Mouse (Mus musculus) forebrain, postnatal 0 days (tissue): Measurements from ENCODE around the gene Smok2a. TPM values are rescaled to one million over a fixed set of nuclear protein-coding genes. Genes with fewer than 3 reads are reported as not detected.
"Not testable (repeated sequence)": the region's sequence is repeated elsewhere in the genome, so short reads cannot be mapped to it uniquely, and the experiment has no call there.

Experiments
- ATAC-seq: fragments of 200-750 bp; cut with Nextera tagmentation; 2 replicates; pipeline ENCODE4 v1.8.0; 2017; ENCODE audit warnings: mild to moderate bottlenecking, moderate library complexity
- DNase-seq: peaks from one replicate; pipeline ENCODE4 v3.0.0-alpha.2; 2015
- H3K27ac ChIP-seq: fragments of 300-500 bp; sonication (generic); 2 replicates; pipeline ENCODE4 v1.5.1; 2014; ENCODE audit warnings: low read depth, mild to moderate bottlenecking, antibody characterized with exemption, low read length, moderate library complexity, mixed read lengths
- H3K27me3 ChIP-seq: fragments of 300-500 bp; sonication (generic); 2 replicates; pipeline ENCODE4 v1.6.1; 2014; ENCODE audit warnings: mild to moderate bottlenecking, low read length, mixed read lengths; ENCODE audit not compliant: insufficient read depth
- H3K36me3 ChIP-seq: fragments of 300-500 bp; sonication (generic); 2 replicates; pipeline ENCODE4 v1.6.1; 2014; ENCODE audit warnings: mild to moderate bottlenecking, moderate library complexity; ENCODE audit not compliant: insufficient read depth
- H3K4me1 ChIP-seq: fragments of 300-500 bp; sonication (generic); 2 replicates; pipeline ENCODE4 v1.6.1; 2014; ENCODE audit warnings: antibody characterized with exemption; ENCODE audit not compliant: insufficient read depth
- H3K4me2 ChIP-seq: fragments of 300-500 bp; sonication (generic); 2 replicates; pipeline ENCODE4 v1.6.1; 2014; ENCODE audit warnings: low read depth, mild to moderate bottlenecking, moderate library complexity
- H3K4me3 ChIP-seq: fragments of 300-500 bp; sonication (generic); 2 replicates; pipeline ENCODE4 v1.5.1; 2014; ENCODE audit warnings: low read depth, low read length, mixed read lengths
- H3K9ac ChIP-seq: fragments of 300-500 bp; sonication (generic); 2 replicates; pipeline ENCODE4 v1.6.1; 2014; ENCODE audit warnings: mild to moderate bottlenecking
- H3K9me3 ChIP-seq: fragments of 300-500 bp; sonication (generic); 2 replicates; pipeline ENCODE4 v1.6.1; 2016; ENCODE audit warnings: low read length
- CTCF ChIP-seq: sonication (generic); IDR thresholded peaks from 2 replicates; pipeline ENCODE4 v1.5.1; 2016; ENCODE audit warnings: antibody characterized with exemption, control low read depth, low read depth
- WGBS: fragments of 180-500 bp; shearing (Covaris S2); extraction: QIAGEN DNeasy Blood & Tissue Kit; methylation state at CpG from one replicate; pipeline ENCODE4 v1.1.7; 2014; 5-methylcytosine and 5-hydroxymethylcytosine counted together
- polyA plus RNA-seq: library from polyadenylated mRNA; unstranded; fragments of >200 nt; fragmentation: Nextera tagmentation; extraction: Ambion mirVana; gene quantifications from 2 replicates; pipeline ENCODE4 v1.2.1, GENCODE M21; 2015
- total RNA-seq: library from RNA; depleted of rRNA; stranded (reverse); fragments of >200 nt; gene quantifications from 2 replicates; pipeline ENCODE4 v1.2.3, GENCODE M21; 2014

Smok2a gene
- total and polyA plus RNA-seq, 2 experiments from 2014 or later: not detected

DNA sequence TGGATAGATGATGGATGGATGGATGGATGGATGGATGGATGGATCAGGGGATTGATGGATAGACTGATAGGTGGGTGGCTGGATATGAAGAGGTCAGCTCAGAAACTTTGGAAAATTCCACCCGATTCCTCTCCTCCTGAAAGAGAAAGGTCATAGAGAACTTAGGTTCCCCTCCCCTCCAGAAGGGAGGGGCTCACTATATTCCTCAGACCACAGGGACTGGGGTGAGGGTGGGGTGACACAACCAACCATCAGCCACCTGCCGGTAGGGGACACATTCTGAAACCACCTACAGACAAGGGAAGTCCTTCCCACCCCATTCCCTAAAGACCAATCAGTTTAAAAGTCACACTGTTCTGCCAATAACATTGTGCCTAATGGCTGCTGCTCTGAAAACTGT lies 14.5 kb upstream of the Smok2a start:
- Histone ChIP-seq H3K4me3 (no peak overlapping the region), H3K4me2 (no peak overlapping the region), H3K9ac (no peak overlapping the region), H3K27me3 (no peaks in the 10 kb centered on the region), H3K4me1 (no peaks in the 10 kb centered on the region), H3K9me3 (peaks cover 27% of the 10 kb centered on the region), H3K36me3 (no peaks in the 10 kb centered on the region), H3K27ac (no peak overlapping the region)
- 93% methylated on average over 2 of the region's 2 CpGs for WGBS
- DNase-seq: no peak
- TF ChIP-seq CTCF: no peak
- ATAC-seq: 0 out of 2 replicates have a peak, but pooled peaks have one; percentile 9

DNA sequence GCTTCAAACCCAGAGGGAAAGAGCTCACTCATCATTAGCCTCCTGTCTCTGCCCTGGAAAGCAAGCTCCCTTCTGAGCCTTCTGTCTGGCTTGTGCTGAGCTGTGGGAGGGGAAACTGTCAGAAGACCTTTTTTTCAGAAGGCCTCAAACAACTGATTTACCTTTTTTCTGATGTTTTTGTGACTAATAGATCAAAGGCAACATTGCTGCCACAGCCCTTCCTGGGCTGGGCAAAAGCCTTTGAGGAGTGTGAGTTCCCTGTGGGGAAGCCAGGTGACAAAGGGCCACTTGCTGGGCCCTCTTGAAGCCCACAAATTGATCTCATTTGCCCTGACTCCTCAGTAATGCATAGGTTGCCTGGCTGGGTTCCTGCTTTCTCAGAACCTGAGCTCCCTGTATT lies 12.5 kb upstream of the Smok2a start:
- not testable (repeated sequence) for DNase-seq, H3K4me1 ChIP-seq, H3K4me2 ChIP-seq, H3K4me3 ChIP-seq, H3K27me3 ChIP-seq, ATAC-seq, H3K9ac ChIP-seq, H3K27ac ChIP-seq, H3K36me3 ChIP-seq
- H3K9me3 ChIP-seq: peaks cover 43% of the 10 kb centered on the region

DNA sequence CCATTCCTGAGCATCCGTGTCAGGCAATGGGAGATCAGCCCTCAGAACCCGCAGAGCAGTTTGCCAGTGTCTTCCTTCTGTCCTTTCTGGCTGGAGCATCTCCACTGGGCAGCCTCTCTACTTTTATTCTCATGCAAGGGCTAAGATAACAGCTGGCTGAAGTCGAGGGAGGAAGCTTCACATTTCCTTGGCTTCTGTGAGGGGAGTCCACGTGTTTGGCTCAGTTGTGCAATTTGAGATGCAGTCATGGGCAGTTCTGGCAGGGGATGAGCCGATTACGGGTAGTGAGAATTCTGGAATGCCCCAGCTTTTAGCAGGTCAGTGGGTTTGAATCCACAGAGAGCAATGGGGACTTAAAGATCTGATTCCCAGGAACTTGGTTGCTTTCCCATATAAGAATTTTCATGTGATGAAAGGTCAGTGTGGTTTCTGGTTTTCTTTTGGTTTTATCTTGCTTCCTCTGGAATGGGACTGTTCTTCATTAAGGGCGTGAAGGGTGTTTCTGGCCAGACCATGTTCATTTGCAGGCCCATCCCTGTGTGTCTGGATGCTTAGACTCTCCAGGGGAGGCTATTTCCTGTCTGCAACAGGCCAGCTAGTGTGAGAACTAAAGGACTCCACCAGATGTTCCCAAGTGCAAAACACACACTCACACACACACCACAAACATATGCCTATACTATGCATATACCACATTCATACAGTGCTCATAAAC lies 8.7 kb upstream of the Smok2a start:
- H3K4me3 ChIP-seq: no peak overlapping the region
- H3K4me1 ChIP-seq: no peaks in the 10 kb centered on the region
- ATAC-seq (no peak), DNase-seq (no peak)
- no peak for TF ChIP-seq CTCF
- no peaks in the 10 kb centered on the region for H3K27me3 ChIP-seq
- peaks cover 72% of the 10 kb centered on the region for H3K9me3 ChIP-seq
- 74% methylated on average over 7 of the region's 7 CpGs for WGBS
- no peak overlapping the region for H3K27ac ChIP-seq
- H3K4me2 ChIP-seq: no peak overlapping the region
- H3K9ac ChIP-seq: no peak overlapping the region
- H3K36me3 ChIP-seq: no peaks in the 10 kb centered on the region

DNA sequence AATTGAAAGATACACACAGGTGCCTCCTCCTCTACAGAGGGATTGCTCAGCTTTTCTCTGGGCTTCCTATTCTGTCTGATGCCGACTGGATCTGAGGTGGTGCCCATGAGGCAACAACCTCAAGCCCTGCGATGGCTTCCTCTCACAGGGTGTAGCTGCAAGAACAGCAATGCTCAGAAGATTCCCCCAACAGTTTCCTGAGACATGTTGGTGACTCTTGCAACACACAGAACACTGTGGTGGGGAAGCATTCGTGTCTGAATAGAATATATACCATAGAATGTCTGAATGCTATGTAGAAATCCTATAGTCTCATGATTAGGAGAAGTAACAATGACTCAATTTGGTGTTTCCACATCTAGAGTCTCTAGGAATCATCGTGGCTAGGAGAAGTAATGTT lies 6.8 kb upstream of the Smok2a start:
- Histone ChIP-seq H3K36me3 (no peaks in the 10 kb centered on the region), H3K9me3 (peaks cover 84% of the 10 kb centered on the region), H3K4me2 (no peak overlapping the region), H3K4me1 (no peaks in the 10 kb centered on the region), H3K4me3 (no peak overlapping the region), H3K27ac (no peak overlapping the region), H3K9ac (no peak overlapping the region), H3K27me3 (no peaks in the 10 kb centered on the region)
- no peak for DNase-seq
- 61% methylated on average over 4 of the region's 4 CpGs for WGBS
- TF ChIP-seq CTCF: no peak
- ATAC-seq: no peak

DNA sequence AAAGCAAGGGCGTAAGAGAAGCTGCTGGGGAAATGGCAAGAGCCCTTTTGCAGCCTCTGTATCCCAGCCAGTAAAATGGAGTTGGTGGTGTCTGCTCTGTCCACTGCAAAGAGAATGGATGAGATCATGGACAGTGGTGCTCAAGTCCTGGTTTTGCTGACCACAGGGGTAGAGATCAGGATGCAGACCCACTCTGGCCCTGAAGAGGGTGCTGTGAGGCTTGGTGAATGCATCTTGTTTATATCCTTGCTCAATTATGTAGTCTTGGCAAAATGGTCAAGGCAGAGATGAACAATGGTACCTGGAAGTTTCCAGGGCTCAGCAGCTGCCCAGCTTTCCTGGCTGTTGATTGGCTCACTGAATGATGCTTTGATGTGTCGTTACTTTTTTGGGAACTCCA lies 5.4 kb upstream of the Smok2a start:
- H3K4me3 ChIP-seq: no peak overlapping the region
- H3K27me3 ChIP-seq: no peaks in the 10 kb centered on the region
- no peak overlapping the region for H3K27ac ChIP-seq
- ATAC-seq (no peak), DNase-seq (no peak)
- H3K4me1 ChIP-seq: no peaks in the 10 kb centered on the region
- no peak overlapping the region for H3K9ac ChIP-seq
- TF ChIP-seq CTCF: no peak
- 84% methylated on average over 2 of the region's 2 CpGs for WGBS
- H3K4me2 ChIP-seq: no peak overlapping the region
- H3K9me3 ChIP-seq: peaks cover 93% of the 10 kb centered on the region
- H3K36me3 ChIP-seq: no peaks in the 10 kb centered on the region

DNA sequence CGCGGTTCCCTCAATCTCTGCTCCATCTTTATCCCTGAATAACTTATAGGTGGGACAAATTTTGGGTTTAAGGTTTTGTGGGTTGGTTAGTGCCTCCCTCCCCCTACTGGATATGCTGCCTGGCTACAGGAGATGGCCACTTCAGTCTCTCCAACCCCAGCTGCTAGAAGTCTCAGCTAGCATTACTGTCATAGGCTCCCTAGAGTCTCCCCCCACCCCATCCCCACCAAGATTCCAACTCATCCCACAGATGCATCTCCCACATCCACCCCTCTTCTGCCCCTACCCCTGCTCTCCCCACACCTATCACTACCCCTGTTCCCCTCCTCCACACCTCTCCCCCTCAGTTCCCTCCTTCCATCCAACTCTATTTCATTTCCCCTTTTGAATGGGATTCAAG lies 933 bp downstream of the Smok2a start:
- not testable (repeated sequence) for H3K36me3 ChIP-seq, ATAC-seq, H3K27me3 ChIP-seq, H3K4me3 ChIP-seq, DNase-seq, H3K4me2 ChIP-seq, H3K4me1 ChIP-seq, H3K9ac ChIP-seq, H3K27ac ChIP-seq
- peaks cover 81% of the 10 kb centered on the region for H3K9me3 ChIP-seq
- WGBS: 91% methylated on average over 2 of the region's 2 CpGs

DNA sequence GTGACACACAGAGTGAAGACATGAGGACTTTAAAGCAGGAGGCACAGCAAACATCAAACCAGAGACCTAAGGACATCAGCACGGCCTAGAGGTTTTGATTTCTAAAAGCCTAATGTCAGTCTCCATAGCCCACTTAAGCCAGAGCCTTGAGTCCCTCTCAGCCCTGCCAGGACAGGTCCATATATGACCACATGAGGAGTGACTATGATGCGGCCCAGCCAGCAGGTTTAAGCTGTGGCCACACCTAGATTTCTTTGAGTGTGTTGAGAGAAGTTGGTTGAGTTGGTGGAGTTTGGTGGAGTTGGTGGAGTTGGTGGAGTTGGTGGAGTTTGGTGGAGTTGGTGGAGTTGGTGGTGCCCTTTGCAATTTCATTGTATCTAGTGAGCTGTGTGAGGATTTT lies 9.0 kb downstream of the Smok2a start, which contains the start of gene Smok2b:
TSS of gene Smok2b (plus strand) at position 301 of the 400 bp plus-strand sequence.
- H3K9ac ChIP-seq, H3K4me1 ChIP-seq, DNase-seq, H3K36me3 ChIP-seq, H3K27me3 ChIP-seq, H3K27ac ChIP-seq, H3K4me2 ChIP-seq, H3K4me3 ChIP-seq, ATAC-seq: not testable (repeated sequence)
- H3K9me3 ChIP-seq: peaks cover 70% of the 10 kb centered on the region
- 81% methylated on average over 2 of the region's 2 CpGs for WGBS

DNA sequence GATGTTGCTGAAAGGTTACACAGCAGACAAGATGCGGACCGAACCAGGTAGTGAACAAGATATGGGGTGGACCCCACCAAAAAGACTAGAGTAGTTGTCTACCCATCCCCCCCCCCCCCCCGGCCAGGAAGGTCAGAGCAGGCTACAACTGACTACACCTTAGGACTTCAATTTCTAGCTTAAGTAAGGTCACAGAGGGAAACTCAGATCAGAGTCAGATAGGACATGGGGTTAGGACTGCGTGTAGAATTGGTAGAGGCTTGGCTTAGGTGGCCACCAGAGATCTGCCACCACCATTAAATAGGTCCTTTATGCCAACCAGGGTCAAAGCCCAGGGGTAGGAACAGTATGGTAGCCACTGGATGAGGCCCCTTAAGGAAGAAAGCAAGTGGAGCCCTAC lies 18.5 kb downstream of the Smok2a start:
- ATAC-seq, H3K4me1 ChIP-seq, H3K27ac ChIP-seq, DNase-seq, H3K9ac ChIP-seq, H3K36me3 ChIP-seq, H3K4me2 ChIP-seq, H3K27me3 ChIP-seq, H3K4me3 ChIP-seq: not testable (repeated sequence)
- H3K9me3 ChIP-seq: peaks cover 32% of the 10 kb centered on the region
- WGBS: 83% methylated on average over 4 of the region's 4 CpGs

DNA sequence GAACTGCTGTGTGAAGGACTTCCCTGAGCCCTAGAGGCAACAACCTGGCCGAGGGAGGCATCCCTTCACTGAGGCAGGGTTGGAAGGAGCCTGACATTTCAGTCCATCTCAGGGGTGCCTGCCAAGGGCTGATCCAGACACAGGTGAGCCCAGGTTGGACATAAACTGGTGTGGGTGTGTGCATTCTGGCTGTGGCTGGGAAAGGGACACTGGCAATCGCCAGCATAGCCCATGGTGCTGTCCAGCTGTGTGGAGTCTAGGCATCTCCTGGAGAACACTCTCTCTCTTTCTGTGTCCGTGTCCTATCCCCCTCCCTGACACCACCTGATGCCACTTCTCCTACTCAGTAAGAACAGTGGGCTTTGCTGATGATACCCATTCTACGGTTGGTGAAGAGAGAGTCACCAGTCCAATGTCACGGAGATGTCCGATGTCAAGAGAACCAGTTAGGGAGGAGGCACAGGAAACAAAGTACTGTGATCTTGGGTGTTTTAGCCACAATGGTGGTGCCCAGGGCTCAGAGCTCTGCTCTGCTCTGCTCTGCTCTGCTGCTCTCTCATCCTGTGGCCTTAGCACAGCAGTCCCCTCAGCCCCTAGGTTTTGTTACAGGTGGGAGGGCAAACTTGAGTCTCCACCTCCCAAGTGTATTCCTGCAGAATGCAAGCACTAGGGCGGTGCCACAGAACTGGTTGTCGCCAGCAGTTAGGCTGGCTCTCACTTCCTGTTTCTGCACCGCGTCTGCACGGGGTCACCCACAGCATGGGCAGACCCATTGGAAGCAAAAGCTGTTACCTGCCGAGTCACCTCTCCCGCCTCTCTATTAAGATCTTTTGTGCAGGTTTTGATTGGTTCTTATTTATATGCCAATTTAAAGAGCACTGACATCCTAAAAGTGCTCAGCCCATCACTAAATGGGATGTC lies 20.1 kb downstream of the Smok2a start:
- WGBS: 89% methylated on average over 7 of the region's 13 CpGs
- not testable (repeated sequence) for H3K9ac ChIP-seq, H3K4me2 ChIP-seq, H3K4me3 ChIP-seq, H3K36me3 ChIP-seq, ATAC-seq, H3K4me1 ChIP-seq, DNase-seq, H3K27ac ChIP-seq, H3K27me3 ChIP-seq
- H3K9me3 ChIP-seq: peaks cover 18% of the 10 kb centered on the region

DNA sequence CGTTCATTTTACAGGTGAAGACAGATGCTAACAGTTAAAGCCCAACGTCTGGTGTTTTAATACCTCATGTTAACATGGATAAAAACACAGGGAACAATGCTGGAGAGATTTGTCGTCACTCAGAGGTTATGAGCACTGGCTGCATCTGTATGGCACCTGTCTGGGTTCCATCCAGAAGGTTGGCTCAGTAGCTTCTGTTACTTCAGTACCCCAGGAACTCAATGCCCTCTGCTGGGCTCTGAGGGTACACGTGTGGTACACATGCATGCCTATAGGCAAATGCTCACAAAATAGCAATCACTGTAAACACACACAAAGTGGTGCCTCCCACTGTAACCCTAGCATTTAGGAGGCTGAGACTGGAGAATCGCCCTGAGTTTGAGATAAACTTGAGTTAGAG lies 33.8 kb downstream of the Smok2a start:
- H3K27ac ChIP-seq, H3K4me3 ChIP-seq, H3K4me2 ChIP-seq, ATAC-seq, H3K36me3 ChIP-seq, H3K4me1 ChIP-seq, H3K9me3 ChIP-seq, DNase-seq, H3K9ac ChIP-seq, H3K27me3 ChIP-seq: not testable (repeated sequence)
- 64% methylated on average over 1 of the region's 5 CpGs for WGBS
